Mouse (Mus musculus) embryonic stem cell, embryonic (primary cell): ENCODE measurements around the gene Prph.

ENCODE experiments used
- CTCF ChIA-PET, 4 experiments: fragments of 300-600 bp in 2 of 4; fragments of 350-600 bp in 2 of 4; sonication (Branson Sonifier 250); formaldehyde crosslinking; loops; one replicate each; lab custom pipeline; 2022; ENCODE audit warnings: inconsistent platforms in 2 of 4; lab: Charles Lee
- POLR2A ChIA-PET, 4 experiments: fragments of 300-600 bp in 2 of 4; fragments of 350-600 bp in 2 of 4; sonication (Branson Sonifier 250); formaldehyde crosslinking; loops; one replicate each; lab custom pipeline; 2022; ENCODE audit warnings: antibody characterized with exemption in 4 of 4, inconsistent platforms in 1 of 4; lab: Charles Lee

Prph gene

GRCm38 (mm10) chr15:99039996-99040919 lies 14.7 kb upstream of the Prph start:
- ChIA-PET CTCF (interaction anchor here (0.5 to 3.6 kb wide), 67 partner anchors 10 to 1696 kb away, joined by 3 to 46 read pairs (median 4); partner anchors contain the start of genes Tuba1c (in 4 of the 4), Prph (in 3 of the 4), C1ql4 (in 2 of the 4) and Dnajc22 (in 2 of the 4)), POLR2A (interaction anchor here (0.6 to 10.1 kb wide), 62 partner anchors 9 to 363 kb away, joined by 3 to 226 read pairs (median 4); partner anchors contain the start of genes Tuba1c (in 4 of the 4), Prph (in 3 of the 4), Troap (in 2 of the 4) and Dnajc22 (in 1 of the 4))

- ChIA-PET POLR2A (interaction anchor here (0.6 to 10.1 kb wide), 36 partner anchors 8 to 362 kb away, joined by 3 to 226 read pairs (median 5); partner anchors contain the start of genes Tuba1c (in 4 of the 4), Prph (in 2 of the 4), Troap (in 2 of the 4) and Tuba1b (in 1 of the 4)), CTCF (interaction anchor here (0.5 to 3.6 kb wide), 43 partner anchors 9 to 1697 kb away, joined by 3 to 46 read pairs (median 6); partner anchors contain the start of genes Prph (in 3 of the 4), Tuba1c (in 3 of the 4), C1ql4 (in 2 of the 4) and Dnajc22 (in 1 of the 4))
Observed at GRCm38 (mm10) chr15:99040920-99041856, 13.8 kb upstream of the Prph start.

- CTCF ChIA-PET: interaction anchor here in 3 of 4 experiments (0.7 to 3.6 kb wide), 7 partner anchors 13 to 485 kb away, joined by 3 to 46 read pairs (median 18); partner anchors contain the start of genes Faim2 (in 1 of the 3), Prph (in 1 of the 3) and Tuba1c (in 1 of the 3)
- POLR2A ChIA-PET: interaction anchor here in 3 of 4 experiments (0.9 to 10.1 kb wide), 10 partner anchors 12 to 109 kb away, joined by 3 to 226 read pairs (median 8); partner anchors contain the start of genes Tuba1c (in 3 of the 3) and Prph (in 1 of the 3)
Observed at GRCm38 (mm10) chr15:99042334-99042733, 12.6 kb upstream of the Prph start.

- ChIA-PET POLR2A (interaction anchor here (0.6 to 10.1 kb wide), 19 partner anchors 8 to 526 kb away, joined by 3 to 226 read pairs (median 5); partner anchors contain the start of genes Tuba1c (in 4 of the 4), Tuba1b (in 2 of the 4), Gm49450 (in 1 of the 4) and Prph (in 1 of the 4)), CTCF (interaction anchor here (0.6 to 1.9 kb wide), 16 partner anchors 9 to 371 kb away, joined by 3 to 8 read pairs (median 4); partner anchors contain the start of gene Tuba1c (in 1 of the 4))
Observed at GRCm38 (mm10) chr15:99044854-99045253, 10.1 kb upstream of the Prph start.

GRCm38 (mm10) chr15:99045734-99046133 lies 9.2 kb upstream of the Prph start:
- POLR2A ChIA-PET: interaction anchor here (0.6 to 10.1 kb wide), 12 partner anchors 10 to 381 kb away, joined by 3 to 226 read pairs (median 4); partner anchors contain the start of genes Tuba1c (in 2 of the 4) and Tuba1b (in 1 of the 4)

GRCm38 (mm10) chr15:99049473-99050253 lies 5.3 kb upstream of the Prph start:
- ChIA-PET CTCF (interaction anchor here (0.5 to 4.5 kb wide), 84 partner anchors 7 to 1743 kb away, joined by 3 to 70 read pairs (median 4); partner anchors contain the start of genes Troap (in 3 of the 4), C1ql4 (in 2 of the 4), Dnajc22 (in 2 of the 4) and Tuba1c (in 2 of the 4)), POLR2A (interaction anchor here in 3 of 4 experiments (0.6 to 3.9 kb wide), 27 partner anchors 9 to 629 kb away, joined by 3 to 31 read pairs (median 4); partner anchors contain the start of genes Tuba1c (in 3 of the 3), Troap (in 2 of the 3) and C1ql4 (in 1 of the 3))

More at GRCm38 (mm10) chr15:99045734-99046133, 9.2 kb upstream of the Prph start:
- CTCF ChIA-PET: interaction anchor here in 3 of 4 experiments (0.6 to 1.9 kb wide), 7 partner anchors 10 to 420 kb away, joined by 3 to 9 read pairs (median 6); partner anchors contain the start of gene Prph (in 1 of the 3)

- ChIA-PET CTCF (interaction anchor here in 3 of 4 experiments (0.6 to 2.2 kb wide), 21 partner anchors 9 to 768 kb away, joined by 3 to 20 read pairs (median 4); partner anchors contain the start of gene Fkbp11 (in 1 of the 3)), POLR2A (interaction anchor here (0.5 to 6.0 kb wide), 24 partner anchors 9 to 389 kb away, joined by 3 to 48 read pairs (median 5); partner anchors contain the start of genes Tuba1c (in 2 of the 4), Dnajc22 (in 1 of the 4) and Troap (in 1 of the 4))
Observed at GRCm38 (mm10) chr15:99053373-99053772, 1.6 kb upstream of the Prph start.

- CTCF ChIA-PET: interaction anchor here (0.5 to 3.8 kb wide), 39 partner anchors 10 to 361 kb away, joined by 3 to 24 read pairs (median 5); partner anchors contain the start of genes C1ql4 (in 2 of the 4), Dnajc22 (in 2 of the 4), Troap (in 2 of the 4) and Prpf40b (in 1 of the 4)
- POLR2A ChIA-PET: interaction anchor here (0.5 to 6.0 kb wide), 38 partner anchors 11 to 1881 kb away, joined by 3 to 48 read pairs (median 5); partner anchors contain the start of genes Tuba1c (in 4 of the 4), Dnajc22 (in 2 of the 4), Troap (in 2 of the 4) and C1ql4 (in 1 of the 4)
Observed at GRCm38 (mm10) chr15:99055511-99055961, 562 bp downstream of the Prph start.

- CTCF ChIA-PET: interaction anchor here (0.5 to 3.8 kb wide), 31 partner anchors 9 to 597 kb away, joined by 3 to 24 read pairs (median 5); partner anchors contain the start of genes C1ql4 (in 2 of the 4), Dnajc22 (in 2 of the 4), Prpf40b (in 1 of the 4) and Troap (in 1 of the 4)
Observed at GRCm38 (mm10) chr15:99056332-99056731, 1.4 kb downstream of the Prph start.

GRCm38 (mm10) chr15:99065557-99066165 lies 10.7 kb downstream of the Prph start:
- CTCF ChIA-PET: interaction anchor here in 2 of 4 experiments (0.5 to 2.0 kb wide), 12 partner anchors 9 to 351 kb away, joined by 3 to 8 read pairs (median 4); partner anchors contain the start of genes Dnajc22 (in 1 of the 2) and Prph (in 1 of the 2)

More at GRCm38 (mm10) chr15:99056332-99056731, 1.4 kb downstream of the Prph start:
- POLR2A ChIA-PET: interaction anchor here (0.5 to 6.0 kb wide), 18 partner anchors 12 to 1366 kb away, joined by 3 to 48 read pairs (median 6); partner anchors contain the start of genes Tuba1c (in 3 of the 4), C1ql4 (in 1 of the 4), Dnajc22 (in 1 of the 4) and Gm49450 (in 1 of the 4)

GRCm38 (mm10) chr15:99071988-99072387 lies 17.0 kb downstream of the Prph start:
- CTCF ChIA-PET: interaction anchor here (0.6 to 2.3 kb wide), 24 partner anchors 10 to 92 kb away, joined by 3 to 10 read pairs (median 4); partner anchors contain the start of genes Prph (in 2 of the 4) and Dnajc22 (in 1 of the 4)
- POLR2A ChIA-PET: interaction anchor here in 2 of 4 experiments (0.6 to 1.8 kb wide), 8 partner anchors 10 to 309 kb away, joined by 3 to 7 read pairs (median 4); partner anchors contain the start of genes Dnajc22 (in 1 of the 2) and Prph (in 1 of the 2)

More at GRCm38 (mm10) chr15:99065557-99066165, 10.7 kb downstream of the Prph start:
- POLR2A ChIA-PET: interaction anchor here in 3 of 4 experiments (0.6 to 1.5 kb wide), 6 partner anchors 8 to 45 kb away, joined by 3 to 7 read pairs (median 3); partner anchors contain the start of genes Troap (in 2 of the 3), Prph (in 1 of the 3) and Tuba1c (in 1 of the 3)

GRCm38 (mm10) chr15:99074019-99074599 lies 19.1 kb downstream of the Prph start, which contains the start of gene Troap:
Troap (plus strand) TSS chr15:99074575.
- POLR2A ChIA-PET: interaction anchor here (0.7 to 4.8 kb wide), 58 partner anchors 9 to 346 kb away, joined by 3 to 46 read pairs (median 5); partner anchors contain the start of genes C1ql4 (in 3 of the 4), Dnajc22 (in 3 of the 4), Tuba1c (in 3 of the 4) and Prph (in 2 of the 4)

More at GRCm38 (mm10) chr15:99074019-99074599, 19.1 kb downstream of the Prph start, which contains the start of gene Troap:
- CTCF ChIA-PET: interaction anchor here (0.6 to 3.1 kb wide), 37 partner anchors 9 to 342 kb away, joined by 3 to 36 read pairs (median 5); partner anchors contain the start of genes C1ql4 (in 3 of the 4), Dnajc22 (in 3 of the 4) and Prph (in 2 of the 4)
